Mouse (Mus musculus): ENCODE results near the gene Mgmt.

Gene Mgmt

GRCm38 (mm10) chr7:137002431-137002830, 108.0 kb downstream of the Mgmt start:
- DNase-seq (ENCODE audit: low spot score), result no peak

- no peak for DNase-seq (ENCODE audit: low spot score)
These were observed 110.9 kb downstream of the Mgmt start for GRCm38 (mm10) chr7:137005293-137005692.

GRCm38 (mm10) chr7:137008321-137008720, 113.9 kb downstream of the Mgmt start:
- DNase-seq (ENCODE audit: low spot score), result no peak

GRCm38 (mm10) chr7:137009732-137010275, 115.4 kb downstream of the Mgmt start:
- no peak for DNase-seq (ENCODE audit: low spot score)

GRCm38 (mm10) chr7:137010451-137010850, 116.0 kb downstream of the Mgmt start:
- no peak for DNase-seq (ENCODE audit: low spot score)

GRCm38 (mm10) chr7:137012687-137013086, 118.3 kb downstream of the Mgmt start:
- DNase-seq (ENCODE audit: low spot score), result no peak

GRCm38 (mm10) chr7:137013433-137013832, 119.0 kb downstream of the Mgmt start:
- DNase-seq (ENCODE audit: low spot score), result no peak

- DNase-seq (ENCODE audit: low spot score), result no peak
These were observed 124.2 kb downstream of the Mgmt start for GRCm38 (mm10) chr7:137018614-137019013.

- DNase-seq (ENCODE audit: low spot score), result no peak
These were observed 125.8 kb downstream of the Mgmt start for GRCm38 (mm10) chr7:137020195-137020594.

- no peak for DNase-seq (ENCODE audit: low spot score)
These were observed 136.4 kb downstream of the Mgmt start for GRCm38 (mm10) chr7:137030789-137031188.

- no peak for DNase-seq (ENCODE audit: low spot score)
These were observed 138.8 kb downstream of the Mgmt start for GRCm38 (mm10) chr7:137033177-137033576.

- no peak for DNase-seq (ENCODE audit: low spot score)
These were observed 140.6 kb downstream of the Mgmt start for GRCm38 (mm10) chr7:137034986-137035385.

- DNase-seq (ENCODE audit: low spot score), result no peak
These were observed 141.5 kb downstream of the Mgmt start for GRCm38 (mm10) chr7:137035916-137036315.

- peak; percentile 52 for DNase-seq (ENCODE audit: low spot score)
These were observed 143.1 kb downstream of the Mgmt start for GRCm38 (mm10) chr7:137037471-137037870.

GRCm38 (mm10) chr7:137037872-137038271, 143.5 kb downstream of the Mgmt start:
- DNase-seq (ENCODE audit: low spot score), result no peak

- DNase-seq (ENCODE audit: low spot score), result no peak
These were observed 144.0 kb downstream of the Mgmt start for GRCm38 (mm10) chr7:137038311-137038945.

- no peak for DNase-seq (ENCODE audit: low spot score)
These were observed 144.5 kb downstream of the Mgmt start for GRCm38 (mm10) chr7:137038946-137039320.

GRCm38 (mm10) chr7:137040646-137041045, 146.2 kb downstream of the Mgmt start:
- no peak for DNase-seq (ENCODE audit: low spot score)

- no peak for DNase-seq (ENCODE audit: low spot score)
These were observed 152.5 kb downstream of the Mgmt start for GRCm38 (mm10) chr7:137046891-137047290.

GRCm38 (mm10) chr7:137048086-137048922, 153.9 kb downstream of the Mgmt start:
- no peak for DNase-seq (ENCODE audit: low spot score)

- no peak for DNase-seq (ENCODE audit: low spot score)
These were observed 159.9 kb downstream of the Mgmt start for GRCm38 (mm10) chr7:137054343-137054742.

GRCm38 (mm10) chr7:137056126-137056525, 161.7 kb downstream of the Mgmt start:
- DNase-seq (ENCODE audit: low spot score), result no peak

- DNase-seq (ENCODE audit: low spot score), result no peak
These were observed 166.1 kb downstream of the Mgmt start for GRCm38 (mm10) chr7:137060488-137060887.
